Mouse (Mus musculus) MEL (cell line): ENCODE measurements around the gene Slc44a5. TPM values are rescaled to one million over a fixed set of nuclear protein-coding genes. Genes with fewer than 3 reads are reported as not detected.

Experiments
- DNase-seq: peaks from one replicate; pipeline ENCODE4 v3.0.0; 2011; ENCODE audit warnings: low read depth, low spot score
- H3K27ac ChIP-seq: 2 replicates; pipeline ENCODE4 v1.5.1; 2012; ENCODE audit warnings: low read depth, mild to moderate bottlenecking, control low read depth, low read length, moderate library complexity; ENCODE audit not compliant: control insufficient read depth
- H3K27me3 ChIP-seq, 2 experiments: fragments of 150-350 bp in 1 of 2; sonication (generic) in 1 of 2; 2 replicates each; pipeline ENCODE4 v1.6.1; 2012; ENCODE audit warnings: low read length in 2 of 2, mild to moderate bottlenecking in 2 of 2, improper control_type of control experiment in 1 of 2, moderate library complexity in 1 of 2; ENCODE audit not compliant: insufficient read depth in 2 of 2, control insufficient read depth in 1 of 2
- H3K36me3 ChIP-seq, 2 experiments: 2 replicates each; pipeline ENCODE4 v1.6.1; 2012 to 2014; ENCODE audit warnings: low read length in 2 of 2, improper control_type of control experiment in 1 of 2, inconsistent platforms in 1 of 2, mild to moderate bottlenecking in 1 of 2; ENCODE audit not compliant: insufficient read depth in 2 of 2, control insufficient read depth in 1 of 2
- H3K4me1 ChIP-seq, 2 experiments: fragments of 150-350 bp in 1 of 2; sonication (generic) in 1 of 2; 2 replicates each; pipeline ENCODE4 v1.6.1; 2012; ENCODE audit warnings: low read length in 2 of 2, improper control_type of control experiment in 1 of 2, mild to moderate bottlenecking in 1 of 2; ENCODE audit not compliant: insufficient read depth in 2 of 2, control insufficient read depth in 1 of 2
- H3K4me3 ChIP-seq, 2 experiments: fragments of 150-350 bp in 1 of 2; sonication (generic) in 1 of 2; 2 replicates each; pipeline ENCODE4 v1.5.1; 2012; ENCODE audit warnings: low read depth in 2 of 2, low read length in 2 of 2, mild to moderate bottlenecking in 2 of 2, moderate library complexity in 2 of 2, control low read depth in 1 of 2, improper control_type of control experiment in 1 of 2; ENCODE audit not compliant: control insufficient read depth in 1 of 2, insufficient read depth in 1 of 2
- H3K79me2 ChIP-seq: 2 replicates; pipeline ENCODE4 v1.6.1; 2012; ENCODE audit warnings: mild to moderate bottlenecking, low read length, moderate library complexity; ENCODE audit not compliant: control insufficient read depth, poor library complexity, insufficient read depth
- H3K9ac ChIP-seq: 2 replicates; pipeline ENCODE4 v1.6.1; 2012; ENCODE audit warnings: low read depth, mild to moderate bottlenecking, control low read depth, low read length, moderate library complexity; ENCODE audit not compliant: control insufficient read depth, poor library complexity, severe bottlenecking
- H3K9me3 ChIP-seq: fragments of 150-350 bp; sonication (generic); replicated peaks from 2 replicates; pipeline ENCODE4 v1.6.1; 2012; ENCODE audit warnings: mild to moderate bottlenecking, low read length, improper control_type of control experiment, moderate library complexity; ENCODE audit not compliant: insufficient read depth
- E2F4 ChIP-seq: IDR thresholded peaks from 2 replicates; pipeline ENCODE4 v1.6.1; 2011; ENCODE audit warnings: low read depth, low read length, improper control_type of control experiment, borderline replicate concordance
- ELF1 ChIP-seq: IDR thresholded peaks from 2 replicates; pipeline ENCODE4 v1.6.1; 2014; ENCODE audit warnings: low read depth, mild to moderate bottlenecking, inconsistent platforms, low read length, improper control_type of control experiment, moderate library complexity
- ETS1 ChIP-seq: IDR thresholded peaks from 2 replicates; pipeline ENCODE4 v1.6.1; 2012; ENCODE audit warnings: low read depth, mild to moderate bottlenecking, inconsistent platforms, low read length, improper control_type of control experiment, moderate library complexity
- GABPA ChIP-seq: IDR thresholded peaks from 2 replicates; pipeline ENCODE4 v1.6.1; 2012; ENCODE audit warnings: low read depth, mild to moderate bottlenecking, inconsistent platforms, low read length, improper control_type of control experiment, moderate library complexity
- JUND ChIP-seq: IDR thresholded peaks from 2 replicates; pipeline ENCODE4 v1.6.1; 2011; ENCODE audit warnings: low read depth, mild to moderate bottlenecking, improper control_type of control experiment, low read length
- KAT2A ChIP-seq: conservative IDR thresholded peaks from 2 replicates; pipeline ENCODE4 v1.6.1; 2012; ENCODE audit warnings: low read depth, low read length, improper control_type of control experiment, inconsistent platforms
- MEF2A ChIP-seq: IDR thresholded peaks from 2 replicates; pipeline ENCODE4 v1.6.1; 2014; ENCODE audit warnings: low read depth, mild to moderate bottlenecking, inconsistent platforms, low read length, improper control_type of control experiment; ENCODE audit not compliant: poor library complexity, insufficient replicate concordance, severe bottlenecking; ENCODE audit errors: extremely low read depth
- MYB ChIP-seq: IDR thresholded peaks from 2 replicates; pipeline ENCODE4 v1.6.1; 2011; ENCODE audit warnings: mild to moderate bottlenecking, low read depth, low read length, improper control_type of control experiment
- MYC ChIP-seq: IDR thresholded peaks from 2 replicates; pipeline ENCODE4 v1.6.1; 2011; ENCODE audit warnings: low read depth, mild to moderate bottlenecking, low read length, improper control_type of control experiment, moderate library complexity
- POLR2A ChIP-seq, 2 experiments: IDR thresholded peaks; 2 replicates each; pipeline ENCODE4 v1.6.1; 2011 to 2012; ENCODE audit warnings: low read length in 2 of 2, mild to moderate bottlenecking in 2 of 2, control low read depth in 1 of 2, improper control_type of control experiment in 1 of 2, low read depth in 1 of 2, moderate library complexity in 1 of 2; ENCODE audit not compliant: control insufficient read depth in 1 of 2, insufficient read depth in 1 of 2, poor library complexity in 1 of 2
- POLR2AphosphoS2 ChIP-seq: IDR thresholded peaks from 2 replicates; pipeline ENCODE4 v1.6.1; 2011; ENCODE audit warnings: low read length, improper control_type of control experiment
- SMC3 ChIP-seq: IDR thresholded peaks from 2 replicates; pipeline ENCODE4 v1.6.1; 2011; ENCODE audit warnings: low read depth, low read length, improper control_type of control experiment
- TBP ChIP-seq: IDR thresholded peaks from 2 replicates; pipeline ENCODE4 v1.8.0; 2011; ENCODE audit warnings: low read depth, low read length, improper control_type of control experiment
- TCF12 ChIP-seq: IDR thresholded peaks from 2 replicates; pipeline ENCODE4 v1.6.1; 2014; ENCODE audit warnings: low read depth, mild to moderate bottlenecking, inconsistent platforms, low read length, improper control_type of control experiment, moderate library complexity
- UBTF ChIP-seq: IDR thresholded peaks from 2 replicates; pipeline ENCODE4 v1.6.1; 2012; ENCODE audit warnings: low read depth, mild to moderate bottlenecking, inconsistent platforms, low read length, improper control_type of control experiment, moderate library complexity, borderline replicate concordance; ENCODE audit not compliant: insufficient read depth
- USF1 ChIP-seq: IDR thresholded peaks from 2 replicates; pipeline ENCODE4 v1.6.1; 2014; ENCODE audit warnings: low read depth, mild to moderate bottlenecking, inconsistent platforms, low read length, improper control_type of control experiment, moderate library complexity
- USF2 ChIP-seq, 2 experiments: IDR thresholded peaks; 2 replicates each; pipeline ENCODE4 v1.6.1; 2011 to 2012; ENCODE audit warnings: improper control_type of control experiment in 2 of 2, low read length in 2 of 2, borderline replicate concordance in 1 of 2, inconsistent platforms in 1 of 2, low read depth in 1 of 2, mild to moderate bottlenecking in 1 of 2; ENCODE audit not compliant: insufficient read depth in 1 of 2
- ZC3H11A ChIP-seq: IDR thresholded peaks from 2 replicates; pipeline ENCODE4 v1.6.1; 2012; ENCODE audit warnings: low read depth, mild to moderate bottlenecking, inconsistent platforms, low read length, improper control_type of control experiment
- ZNF384 ChIP-seq: IDR thresholded peaks from 2 replicates; pipeline ENCODE4 v1.6.1; 2012; ENCODE audit warnings: low read depth, mild to moderate bottlenecking, inconsistent platforms, low read length, improper control_type of control experiment
- polyA plus RNA-seq, 2 experiments: library from polyadenylated mRNA; stranded (reverse) in 1 of 2; unstranded in 1 of 2; fragments of >175 nt in 1 of 2; fragments of >200 nt in 1 of 2; gene quantifications; 2 replicates each; pipeline versions ENCODE4 v1.2.1 to v1.2.4; 2012; ENCODE audit warnings: low replicate concordance in 2 of 2, low read depth in 1 of 2; ENCODE audit not compliant: insufficient read length in 2 of 2, insufficient read depth in 1 of 2, missing spikeins in 1 of 2
- total RNA-seq: library from RNA; depleted of rRNA; stranded (reverse); fragments of 300-350 nt; gene quantifications from 2 replicates; pipeline ENCODE4 v1.2.3, GENCODE M21; 2012

Gene Slc44a5
- total and polyA plus RNA-seq, 3 experiments, result not detected

DNA sequence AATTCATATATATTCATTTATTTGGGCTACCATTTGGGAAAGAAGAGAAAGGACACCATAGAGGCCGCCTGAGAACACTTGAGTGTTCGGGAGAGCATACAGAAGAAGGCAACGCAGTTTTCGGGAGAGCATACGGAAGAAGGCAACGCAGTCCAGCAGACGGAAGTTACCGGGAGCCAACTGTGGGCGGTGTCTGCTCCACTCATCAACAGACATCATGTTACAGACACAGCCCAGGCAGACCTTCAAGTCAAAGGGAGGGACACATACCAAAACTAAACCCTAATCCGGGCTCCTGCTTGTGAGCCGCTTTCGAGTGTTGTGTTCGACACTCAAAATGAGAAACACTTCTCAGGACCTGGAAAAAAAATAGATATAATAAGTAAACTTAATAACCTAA is 31.6 kb upstream of the Slc44a5 start:
- no peaks in the 10 kb centered on the region for H3K27me3 ChIP-seq
- no peak overlapping the region for H3K9ac ChIP-seq
- no peak overlapping the region for H3K27ac ChIP-seq
- no peak for DNase-seq
- peaks cover 2% of the 10 kb centered on the region for H3K79me2 ChIP-seq
- H3K4me3 ChIP-seq, result no peak overlapping the region
- no peaks in the 10 kb centered on the region for H3K9me3 ChIP-seq
- no peak for TF ChIP-seq USF1
- H3K4me1 ChIP-seq, result peaks cover 5 to 11% of the 10 kb centered on the region in 2 experiments; a peak in 2 of 4 replicates
- H3K36me3 ChIP-seq, result peaks cover 2 to 14% of the 10 kb centered on the region in 2 experiments; a peak in 3 of 4 replicates

DNA sequence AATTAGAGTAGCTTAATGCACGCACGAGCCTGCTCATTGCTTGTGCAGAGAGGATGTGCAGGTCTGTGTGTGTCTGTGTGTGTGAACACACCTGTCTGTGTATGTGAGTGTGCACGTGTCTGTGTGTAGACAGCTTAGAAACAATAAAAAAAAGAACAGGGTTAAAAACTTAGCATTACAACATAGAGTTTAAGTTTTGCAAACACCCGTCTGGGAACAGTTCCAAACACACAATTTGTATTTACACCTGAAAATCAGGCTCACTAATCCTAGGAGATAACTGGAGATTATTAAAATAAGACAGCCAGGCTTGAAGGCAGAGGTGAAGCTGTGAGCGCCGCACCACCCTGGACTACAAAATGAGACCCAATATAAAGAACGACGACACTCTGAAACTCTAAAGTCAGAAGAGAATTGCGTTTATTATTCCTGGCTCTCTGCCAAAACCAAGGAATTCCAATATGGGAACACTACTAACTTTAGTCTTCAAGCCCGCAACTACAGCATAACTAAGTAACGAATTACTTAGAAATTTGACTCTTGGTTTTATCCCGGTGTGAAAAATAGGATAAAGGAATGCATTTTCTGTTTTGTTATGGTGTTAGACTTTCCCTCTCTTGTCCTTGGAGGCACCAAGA is 30.1 kb upstream of the Slc44a5 start:
- no peak for TF ChIP-seq UBTF
- no peak for TF ChIP-seq JUND
- no peak for TF ChIP-seq GABPA
- no peak for TF ChIP-seq MYC
- TF ChIP-seq POLR2A (IDR thresholded peaks at IDR 0.05; ENCODE audit: control insufficient read depth in 1 of 2, insufficient read depth in 1 of 2, low read depth in 1 of 2, low read length in 2 of 2, poor library complexity in 1 of 2), result no peak
- no peak for TF ChIP-seq TCF12
- TF ChIP-seq ETS1, result no peak
- no peak for TF ChIP-seq USF2 (IDR thresholded peaks at IDR 0.05; ENCODE audit: borderline replicate concordance in 1 of 2, insufficient read depth in 1 of 2, low read depth in 1 of 2, low read length in 2 of 2)
- no peak for TF ChIP-seq MYB
- no peak for TF ChIP-seq E2F4
- TF ChIP-seq ZC3H11A, result no peak
- TF ChIP-seq KAT2A, result no peak
- TF ChIP-seq POLR2AphosphoS2, result no peak
- TF ChIP-seq MEF2A, result no peak
- TF ChIP-seq ZNF384, result no peak
- no peak for TF ChIP-seq ELF1
- TF ChIP-seq SMC3, result no peak
- TF ChIP-seq TBP, result no peak; the same call in 1 of the 2 replicates
- TF ChIP-seq, all 39 proteins: peak for 0
- Histone ChIP-seq H3K27ac (no peak overlapping the region; the same call in 1 of the 2 replicates), H3K4me3 (peak overlapping the region; percentile 70 to 97), H3K9me3 (no peaks in the 10 kb centered on the region), H3K79me2 (peaks cover 2% of the 10 kb centered on the region), H3K4me1 (peaks cover 5 to 11% of the 10 kb centered on the region in 2 experiments; a peak in 2 of 4 replicates), H3K27me3 (no peaks in the 10 kb centered on the region), H3K36me3 (peaks cover 0 to 14% of the 10 kb centered on the region in 2 experiments; a peak in 2 of 4 replicates), H3K9ac (peak overlapping the region; percentile 67)
- peak; percentile 58 for DNase-seq
